Mouse (Mus musculus) heart, embryonic 12.5 days (tissue): Measurements from ENCODE around the gene Selp. TPM values are rescaled to one million over a fixed set of nuclear protein-coding genes. Genes with fewer than 3 reads are reported as not detected.
A peak's percentile ranks its signal among the peaks of the same experiment; 100 is the strongest.

Experiments
- ATAC-seq: fragments of 200-750 bp; cut with Nextera tagmentation; 2 replicates; pipeline ENCODE4 v1.8.0; 2017; ENCODE audit warnings: moderate TSS enrichment, moderate library complexity; ENCODE audit not compliant: insufficient number of reproducible peaks, low FRiP score
- H3K27ac ChIP-seq: fragments of 300-500 bp; sonication (generic); 2 replicates; pipeline ENCODE4 v1.5.1; 2016; ENCODE audit warnings: mild to moderate bottlenecking, moderate library complexity; ENCODE audit not compliant: poor library complexity, severe bottlenecking
- H3K27me3 ChIP-seq: fragments of 300-500 bp; sonication (generic); replicated peaks from 2 replicates; pipeline ENCODE4 v1.6.1; 2016; ENCODE audit warnings: mild to moderate bottlenecking, moderate library complexity
- H3K36me3 ChIP-seq: fragments of 300-500 bp; sonication (generic); 2 replicates; pipeline ENCODE4 v1.6.1; 2016; ENCODE audit warnings: mild to moderate bottlenecking, moderate library complexity
- H3K4me1 ChIP-seq: fragments of 300-500 bp; sonication (generic); replicated peaks from 2 replicates; pipeline ENCODE4 v1.6.1; 2016; ENCODE audit warnings: mild to moderate bottlenecking
- H3K4me2 ChIP-seq: fragments of 300-500 bp; sonication (generic); 2 replicates; pipeline ENCODE4 v1.6.1; 2016; ENCODE audit warnings: mild to moderate bottlenecking, moderate library complexity
- H3K4me3 ChIP-seq: fragments of 300-500 bp; sonication (generic); 2 replicates; pipeline ENCODE4 v1.5.1; 2016; ENCODE audit warnings: mild to moderate bottlenecking
- H3K9ac ChIP-seq: fragments of 300-500 bp; sonication (generic); 2 replicates; pipeline ENCODE4 v1.6.1; 2016; ENCODE audit warnings: mild to moderate bottlenecking, moderate library complexity
- H3K9me3 ChIP-seq: fragments of 300-500 bp; sonication (generic); replicated peaks from 2 replicates; pipeline ENCODE4 v1.6.1; 2016; ENCODE audit warnings: mild to moderate bottlenecking, moderate library complexity
- WGBS: fragments of 180-500 bp; shearing (Covaris S2); methylation state at CpG from one replicate; pipeline ENCODE4 v1.1.7; 2016; 5-methylcytosine and 5-hydroxymethylcytosine counted together
- polyA plus RNA-seq: library from polyadenylated mRNA; unstranded; fragments of >200 nt; fragmentation: Nextera tagmentation; extraction: Ambion mirVana; gene quantifications from 2 replicates; pipeline ENCODE4 v1.2.1, GENCODE M21; 2016

Gene Selp
- polyA plus RNA-seq, 1 experiment from 2014 or later = not detected

DNA sequence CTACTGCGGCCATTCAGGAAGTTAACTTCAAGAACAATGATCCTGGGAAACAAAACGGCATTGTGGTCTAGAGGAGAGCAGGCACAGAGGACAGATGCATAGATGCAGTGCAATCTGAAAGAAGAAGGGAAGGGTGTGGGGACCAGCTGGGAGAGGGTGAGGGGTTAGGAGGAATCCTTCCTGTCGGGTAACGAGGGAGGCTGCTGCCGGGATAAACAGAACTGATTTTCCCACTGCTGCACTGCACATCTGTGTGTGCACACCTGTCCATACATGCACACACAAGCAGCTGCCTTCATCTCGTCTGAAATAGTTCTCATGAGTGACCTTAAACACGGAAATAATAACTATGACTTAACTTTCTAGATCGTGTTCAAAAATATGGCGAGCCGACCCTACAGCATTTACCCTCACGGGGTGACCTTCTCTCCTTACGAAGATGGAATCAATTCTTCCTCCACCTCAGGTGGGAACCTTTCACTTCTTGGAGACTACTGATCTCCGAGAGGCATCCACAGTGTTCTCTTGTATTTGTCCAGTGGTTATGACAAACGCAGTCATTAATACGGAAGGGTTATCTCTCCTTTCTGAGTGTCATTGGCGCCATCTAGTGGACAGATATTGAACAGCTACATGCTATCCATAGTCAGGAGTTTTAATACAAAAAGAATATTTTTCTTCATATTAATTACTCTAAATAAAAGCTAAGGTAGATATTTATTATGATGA, 69.2 kb downstream of the Selp start:
- no peak overlapping the region for H3K27ac ChIP-seq
- no peaks in the 10 kb centered on the region for H3K9me3 ChIP-seq
- peak overlapping the region; percentile 48 for H3K4me2 ChIP-seq
- H3K36me3 ChIP-seq = no peaks in the 10 kb centered on the region
- H3K27me3 ChIP-seq = no peaks in the 10 kb centered on the region
- no peaks in the 10 kb centered on the region for H3K4me1 ChIP-seq
- no peak overlapping the region for H3K4me3 ChIP-seq
- ATAC-seq = no peak
- WGBS = 44% methylated on average over 16 of the region's 16 CpGs
- no peak overlapping the region for H3K9ac ChIP-seq

DNA sequence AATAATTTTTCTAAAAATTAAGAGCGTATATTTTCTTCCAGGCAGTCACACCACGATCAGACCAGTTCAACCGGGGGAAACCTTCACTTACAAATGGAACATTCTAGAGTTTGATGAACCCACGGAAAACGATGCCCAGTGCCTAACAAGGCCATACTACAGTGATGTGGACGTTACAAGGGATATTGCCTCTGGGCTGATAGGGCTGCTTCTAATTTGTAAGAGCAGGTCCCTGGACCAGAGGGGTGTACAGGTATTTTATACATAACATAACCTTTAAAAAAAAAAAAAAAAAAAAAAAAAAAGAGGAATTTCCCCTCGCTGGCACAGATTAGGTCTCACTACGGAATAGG, 69.8 kb downstream of the Selp start:
- Histone ChIP-seq H3K27ac (no peak overlapping the region), H3K36me3 (no peaks in the 10 kb centered on the region), H3K4me3 (no peak overlapping the region), H3K9me3 (no peaks in the 10 kb centered on the region), H3K9ac (no peak overlapping the region), H3K4me2 (no peak overlapping the region), H3K4me1 (no peaks in the 10 kb centered on the region), H3K27me3 (no peaks in the 10 kb centered on the region)
- WGBS = 35% methylated on average over 8 of the region's 8 CpGs
- no peak for ATAC-seq

DNA sequence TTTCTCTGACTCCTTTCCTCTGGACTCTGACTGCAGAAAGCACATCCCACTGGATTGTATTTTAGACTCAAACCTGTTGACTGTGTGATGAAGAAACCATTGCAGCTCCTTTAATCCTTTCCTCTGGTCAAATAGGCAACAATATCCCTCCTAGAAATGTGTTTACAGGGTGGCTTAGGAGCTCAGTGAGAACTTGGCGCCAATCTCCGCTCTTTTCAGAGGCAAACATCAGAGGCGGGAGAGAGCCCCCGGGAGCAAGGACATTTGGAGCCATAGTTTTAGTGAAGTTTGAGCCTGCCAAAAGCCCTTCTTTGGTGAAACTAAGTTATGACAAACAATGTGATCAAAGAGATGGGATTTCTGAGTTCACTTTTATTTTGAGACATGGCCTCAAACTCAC, 70.3 kb downstream of the Selp start:
- no peak overlapping the region for H3K4me3 ChIP-seq
- WGBS = 82% methylated on average over 4 of the region's 4 CpGs
- H3K4me2 ChIP-seq = no peak overlapping the region
- no peak for ATAC-seq
- no peaks in the 10 kb centered on the region for H3K27me3 ChIP-seq
- H3K36me3 ChIP-seq = no peaks in the 10 kb centered on the region
- no peaks in the 10 kb centered on the region for H3K4me1 ChIP-seq
- H3K9ac ChIP-seq = no peak overlapping the region
- H3K27ac ChIP-seq = no peak overlapping the region
- no peaks in the 10 kb centered on the region for H3K9me3 ChIP-seq

DNA sequence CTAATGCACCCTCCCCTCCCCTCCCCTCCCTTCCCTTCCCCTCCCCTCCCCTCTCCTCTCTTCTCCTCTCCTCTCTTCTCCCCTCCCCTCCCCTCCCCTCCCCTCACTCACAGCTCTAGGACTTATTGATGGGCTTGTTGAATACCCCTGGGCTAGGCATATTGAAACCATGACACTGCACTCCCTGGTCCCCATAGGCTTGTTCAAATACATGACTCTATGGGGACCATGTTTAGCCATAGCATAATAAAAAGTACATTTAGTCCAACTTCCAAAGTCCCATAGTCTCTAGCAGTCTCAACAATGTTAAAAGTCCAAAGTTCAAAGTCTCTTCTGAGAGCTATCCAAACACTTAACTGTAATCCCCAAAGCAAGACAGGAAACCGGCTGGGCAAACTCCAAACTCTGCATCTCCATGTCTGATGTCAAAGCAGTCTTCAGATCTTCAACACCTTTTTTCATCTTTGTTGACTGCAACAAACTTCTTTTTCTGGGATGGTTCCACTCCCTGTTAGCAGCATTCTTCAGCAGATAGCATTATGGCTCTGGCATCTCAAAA, 72.0 kb downstream of the Selp start:
- H3K9ac ChIP-seq = no peak overlapping the region
- H3K27ac ChIP-seq = no peak overlapping the region
- H3K4me2 ChIP-seq = no peak overlapping the region
- 85% methylated on average over 1 of the region's 1 CpGs for WGBS
- H3K4me3 ChIP-seq = no peak overlapping the region
- no peaks in the 10 kb centered on the region for H3K4me1 ChIP-seq
- H3K36me3 ChIP-seq = no peaks in the 10 kb centered on the region
- no peaks in the 10 kb centered on the region for H3K9me3 ChIP-seq
- H3K27me3 ChIP-seq = no peaks in the 10 kb centered on the region
- ATAC-seq = no peak

DNA sequence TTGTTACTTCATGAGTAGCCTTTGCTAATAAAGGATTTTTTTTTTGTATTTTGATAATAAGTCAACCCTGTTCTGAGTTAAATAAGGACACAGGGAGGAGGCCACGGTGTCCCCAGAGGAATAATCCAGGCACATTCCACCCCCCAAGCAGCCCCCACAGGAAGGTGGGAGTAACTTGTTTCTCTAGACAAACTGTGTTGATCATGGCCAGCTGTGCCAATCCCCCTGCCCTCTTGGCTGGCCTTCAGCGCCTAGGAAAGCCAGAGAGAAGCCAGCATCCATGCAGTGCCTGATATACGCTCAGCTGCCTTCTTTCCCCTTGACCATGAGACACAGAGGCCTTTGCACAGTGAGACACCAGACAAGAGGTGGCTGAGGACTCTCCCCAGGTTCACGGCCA, 84.5 kb downstream of the Selp start:
- H3K4me1 ChIP-seq = no peaks in the 10 kb centered on the region
- 86% methylated on average over 4 of the region's 4 CpGs for WGBS
- no peak overlapping the region for H3K9ac ChIP-seq
- no peak overlapping the region for H3K27ac ChIP-seq
- no peak overlapping the region for H3K4me3 ChIP-seq
- no peak for ATAC-seq
- no peaks in the 10 kb centered on the region for H3K27me3 ChIP-seq
- H3K36me3 ChIP-seq = no peaks in the 10 kb centered on the region
- H3K9me3 ChIP-seq = no peaks in the 10 kb centered on the region
- H3K4me2 ChIP-seq = no peak overlapping the region

Other genes starting within 250 kb of the Selp start
- 16.0 and 17.1 TPM in 2 replicates for gene Scyl3, start 186.2 kb upstream of the Selp start, polyA plus RNA-seq
- 18.9 and 19.2 TPM in 2 replicates for gene BC055324, start 120.5 kb upstream of the Selp start, polyA plus RNA-seq
- 6.4 and 7.4 TPM in 2 replicates for gene Mettl18, start 120.4 kb upstream of the Selp start, polyA plus RNA-seq
- 0.37 and 0.46 TPM in 2 replicates for gene Sele, start 67.0 kb upstream of the Selp start, polyA plus RNA-seq
- not detected in 2 replicates for gene Sell, start 53.3 kb upstream of the Selp start, polyA plus RNA-seq
- 0.55 and 0.87 TPM in 2 replicates for gene F5, start 36.6 kb downstream of the Selp start, polyA plus RNA-seq
- 10.9 and 11.0 TPM in 2 replicates for gene Slc19a2, start 133.8 kb downstream of the Selp start, polyA plus RNA-seq
- gene Ccdc181, start 160.3 kb downstream of the Selp start, polyA plus RNA-seq = 9.3 and 9.7 TPM in 2 replicates
- 17.6 and 17.7 TPM in 2 replicates for gene Nme7, start 188.9 kb downstream of the Selp start, polyA plus RNA-seq
- gene Blzf1, start 192.2 kb downstream of the Selp start, polyA plus RNA-seq = 28.0 and 29.9 TPM in 2 replicates